Comparison of ENCODE assay signal across 14 mouse cellular contexts in genomic region chr6:87112125-87112524, GRCm38 (mm10). TPM values are rescaled to one million over a fixed set of nuclear protein-coding genes. Genes with fewer than 3 reads are reported as not detected.
DNase-seq lines count a peak whose midpoint lies in the region; ATAC-seq and TF ChIP-seq lines count a peak whose summit lies in the region.
"Had no signal": no experiment of that assay in that cellular context is flagged by ENCODE, and none has a peak within 500 bp of the region (broad histone marks: within the 10 kb centered on the region; RNA-seq: fewer than 3 reads in every experiment).

No protein-coding gene starts in this region.

- no peak overlapping the region for H3K27ac ChIP-seq in testis, adult 2 months (ENCODE audit: control insufficient read depth, insufficient read depth, low read depth, low read length)
- peak overlapping the region; percentile 59 for H3K27ac ChIP-seq in heart, embryonic 16.5 days (ENCODE audit: low read length)
- 0 out of 2 replicates have a peak overlapping the region, but pooled peaks have one; percentile 15 for H3K27ac ChIP-seq in stomach, embryonic 16.5 days (ENCODE audit: low read length)
- H3K27ac ChIP-seq: hindbrain, embryonic 13.5 days had no signal

- DNase-seq in gastrocnemius, adult 18-20 months (ENCODE audit: low spot score): peak; percentile 54
- DNase-seq in gastrocnemius, postnatal 10 days: no peak
- DNase-seq in testis, postnatal 14 days (ENCODE audit: low spot score): no peak
- DNase-seq in cerebellum, postnatal 10 days: no peak
- no peak for DNase-seq in adrenal gland, adult 8-10 months
- DNase-seq: adrenal gland, postnatal 36 days; cerebellum, adult 11-12 months; layer of hippocampus, adult 9-11 months; liver, postnatal 0 days had no signal

- no peaks in the 10 kb centered on the region for H3K36me3 ChIP-seq in testis, adult 2 months (ENCODE audit: control insufficient read depth, insufficient read depth, low read length)
- H3K36me3 ChIP-seq in heart, embryonic 16.5 days (ENCODE audit: control insufficient read depth, insufficient read depth): no peaks in the 10 kb centered on the region
- no peaks in the 10 kb centered on the region for H3K36me3 ChIP-seq in stomach, embryonic 16.5 days (ENCODE audit: control insufficient read depth, insufficient read depth, low read length)
- H3K36me3 ChIP-seq: hindbrain, embryonic 13.5 days had no signal

- H3K9ac ChIP-seq in heart, embryonic 16.5 days (ENCODE audit: low read length): no peak overlapping the region
- no peak overlapping the region for H3K9ac ChIP-seq in stomach, embryonic 16.5 days (ENCODE audit: low read length)
- H3K9ac ChIP-seq: hindbrain, embryonic 13.5 days; liver, postnatal 0 days had no signal

- peak overlapping the region; percentile 76 for H3K4me3 ChIP-seq in testis, adult 2 months (ENCODE audit: control insufficient read depth, low read depth, low read length)
- H3K4me3 ChIP-seq in heart, embryonic 16.5 days (ENCODE audit: low read length): no peak overlapping the region
- H3K4me3 ChIP-seq in stomach, embryonic 16.5 days (replicated peaks; ENCODE audit: low read length): no peak overlapping the region
- H3K4me3 ChIP-seq: hindbrain, embryonic 13.5 days had no signal

- no peak overlapping the region for H3K4me2 ChIP-seq in heart, embryonic 16.5 days (ENCODE audit: low read depth, low read length)
- no peak overlapping the region for H3K4me2 ChIP-seq in stomach, embryonic 16.5 days (ENCODE audit: low read depth, low read length)
- H3K4me2 ChIP-seq: hindbrain, embryonic 13.5 days had no signal

- TF ChIP-seq CTCF in testis, adult 2 months (IDR thresholded peaks at IDR 0.05; ENCODE audit: control insufficient read depth, insufficient read depth, insufficient replicate concordance, low read depth, low read length): no peak

- TF ChIP-seq POLR2A in testis, adult 2 months (IDR thresholded peaks at IDR 0.05; ENCODE audit: control insufficient read depth, low read depth, low read length): no peak

- H3K27me3 ChIP-seq in testis, adult 2 months (ENCODE audit: control insufficient read depth, insufficient read depth, low read length): no peaks in the 10 kb centered on the region
- H3K27me3 ChIP-seq in heart, embryonic 16.5 days (ENCODE audit: control insufficient read depth, insufficient read depth, low read length): no peaks in the 10 kb centered on the region
- H3K27me3 ChIP-seq in stomach, embryonic 16.5 days (ENCODE audit: control insufficient read depth, insufficient read depth, low read length): no peaks in the 10 kb centered on the region
- H3K27me3 ChIP-seq: hindbrain, embryonic 13.5 days had no signal

- 73% methylated on average over 6 of the region's 6 CpGs for WGBS in heart, embryonic 16.5 days
- WGBS in stomach, embryonic 16.5 days: 70% methylated on average over 6 of the region's 6 CpGs

- 0 out of 2 replicates have a peak, but pooled peaks have one; percentile 28 for ATAC-seq in heart, embryonic 16.5 days (replicated peaks; ENCODE audit: extremely low read depth, insufficient read depth, low FRiP score)
- ATAC-seq in stomach, embryonic 16.5 days (ENCODE audit: insufficient read depth, low FRiP score): no peak
- ATAC-seq: liver, postnatal 0 days had no signal

- H3K9me3 ChIP-seq in heart, embryonic 16.5 days (replicated peaks; ENCODE audit: control insufficient read depth, low read length): no peaks in the 10 kb centered on the region
- H3K9me3 ChIP-seq in stomach, embryonic 16.5 days (replicated peaks; ENCODE audit: control insufficient read depth, low read length): no peaks in the 10 kb centered on the region
- H3K9me3 ChIP-seq: hindbrain, embryonic 13.5 days had no signal

- no peaks in the 10 kb centered on the region; the same call in 1 of the 2 replicates for H3K4me1 ChIP-seq in testis, adult 2 months (ENCODE audit: control insufficient read depth, insufficient read depth, low read length)
- H3K4me1 ChIP-seq in heart, embryonic 16.5 days (ENCODE audit: control insufficient read depth, insufficient read depth, low read length): no peaks in the 10 kb centered on the region
- no peaks in the 10 kb centered on the region for H3K4me1 ChIP-seq in stomach, embryonic 16.5 days (ENCODE audit: control insufficient read depth, insufficient read depth, low read length)
- H3K4me1 ChIP-seq: hindbrain, embryonic 13.5 days had no signal

RNA-seq across cellular contexts. Expression of gene D6Ertd527e, which starts 7.6 kb away (rescaled TPM):
- total RNA-seq in gastrocnemius, adult 18-20 months (2021): not detected
- total RNA-seq in gastrocnemius, postnatal 10 days (2021): under 1 TPM in 1 of 2 experiments, not detected in 1; 0.11 TPM
- 3.9 and 5.0 TPM in 2 replicates for polyA plus RNA-seq in testis, adult 2 months (2012; rRNA removed)
- 0.12 and 0.21 TPM in 2 replicates for polyA plus RNA-seq in heart, embryonic 16.5 days (2015; fragmentation: Nextera tagmentation; extraction: Ambion mirVana)
- polyA plus RNA-seq in stomach, embryonic 16.5 days (2015; fragmentation: Nextera tagmentation; extraction: Ambion mirVana): 0.44 and 0.61 TPM in 2 replicates
- under 1 TPM in 2 of 4 experiments, not detected in 2; 0.22 to 0.24 TPM for total RNA-seq in adrenal gland, adult 8-10 months (2022)
- total RNA-seq: adrenal gland, postnatal 36 days; left cerebral cortex, postnatal 36 days had no signal
- polyA plus RNA-seq: liver, postnatal 0 days had no signal
